Comparison of ENCODE assay signal across 8 mouse cellular contexts in the genomic region with DNA sequence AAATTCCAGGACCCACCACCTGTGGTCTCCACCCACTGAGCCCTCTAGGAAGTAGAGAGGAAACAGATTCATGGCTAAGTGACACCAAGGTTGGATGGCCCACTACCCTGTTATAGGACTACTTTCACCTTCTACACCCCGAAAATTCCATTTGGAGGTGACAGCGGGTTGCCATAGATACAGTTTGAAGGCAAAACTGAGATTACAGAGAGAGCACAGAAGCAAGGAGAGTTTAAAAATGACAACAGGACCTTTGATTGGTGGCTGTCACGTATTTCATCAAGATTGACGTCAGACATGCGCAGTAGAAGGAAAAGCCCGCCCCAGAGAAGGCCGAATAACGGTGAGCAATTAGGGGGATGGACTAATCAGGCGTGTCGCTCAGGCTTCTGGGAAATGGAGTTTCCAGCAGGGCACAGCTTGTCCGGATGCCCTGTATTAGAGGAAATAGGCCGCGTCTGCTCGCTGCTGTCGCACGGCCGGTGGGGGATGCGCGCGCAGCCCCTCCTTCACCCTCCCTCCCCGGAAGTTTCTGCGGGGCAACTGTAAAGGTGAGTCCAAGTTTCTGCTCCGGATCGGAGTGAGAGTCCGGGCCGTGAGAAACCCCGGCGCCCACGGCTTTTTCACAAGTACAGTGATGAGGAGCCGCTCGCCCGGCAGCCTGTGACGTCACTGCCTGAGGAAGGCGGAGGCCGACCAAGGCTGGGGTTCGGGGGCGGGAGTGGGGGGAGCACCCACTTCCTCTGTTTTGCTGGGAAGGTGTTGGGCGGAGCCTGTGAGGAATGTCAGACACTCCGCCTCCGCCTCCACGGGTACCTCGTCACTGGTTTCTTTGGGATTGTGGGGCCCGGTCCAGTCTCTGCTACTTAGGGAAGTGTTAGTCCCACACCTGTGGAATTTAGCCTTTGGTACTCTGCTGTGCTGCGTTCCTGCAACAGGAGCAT. TPM values are rescaled to one million over a fixed set of nuclear protein-coding genes. Genes with fewer than 3 reads are reported as not detected.
A peak's percentile ranks its signal among the peaks of the same experiment; 100 is the strongest.
DNase-seq lines count a peak whose midpoint lies in the region; ATAC-seq and TF ChIP-seq lines count a peak whose summit lies in the region.

Vrk3 (plus strand) TSS at position 313 of the 944 bp plus-strand sequence.

- H3K4me2 ChIP-seq in lung, postnatal 0 days (replicated peaks; ENCODE audit: low read depth, low read length) = peak within 1 kb of the TSS; percentile 62

- DNase-seq in MN1 (ENCODE audit: low spot score) = peak; percentile 96
- peak; percentile 98 for DNase-seq in cerebellum, adult 9-10 months
- DNase-seq in hindbrain, embryonic 10.5 days (ENCODE audit: low spot score) = peak; percentile 95
- peak; percentile 98 for DNase-seq in layer of hippocampus, adult 9-11 months
- peak; percentile 100 for DNase-seq in lung, postnatal 0 days (ENCODE audit: low spot score)
- DNase-seq in ovary, postnatal 14 days (ENCODE audit: low spot score) = peak; percentile 82
- peak; percentile 92 for DNase-seq in thymus, postnatal 14 days

- TF ChIP-seq CTCF in lung, postnatal 0 days (IDR thresholded peaks at IDR 0.05) = 0 out of 2 replicates have a peak, but pooled peaks have one; percentile 1

- peak; percentile 92 for ATAC-seq in frontal cortex, adult (ENCODE audit: low TSS enrichment)
- peak; percentile 98 for ATAC-seq in lung, postnatal 0 days

- peak within 1 kb of the TSS; percentile 91 for H3K27ac ChIP-seq in hindbrain, embryonic 10.5 days
- H3K27ac ChIP-seq in lung, postnatal 0 days (ENCODE audit: low read length) = peak within 1 kb of the TSS; percentile 93

- peaks cover 36% of the 10 kb centered on the region for H3K4me1 ChIP-seq in hindbrain, embryonic 10.5 days (replicated peaks)
- peaks cover 5% of the 10 kb centered on the region; the same call in 1 of the 2 replicates for H3K4me1 ChIP-seq in lung, postnatal 0 days (ENCODE audit: insufficient read depth, low read depth, low read length)

- no peaks in the 10 kb centered on the region for H3K9me3 ChIP-seq in hindbrain, embryonic 10.5 days
- no peaks in the 10 kb centered on the region for H3K9me3 ChIP-seq in lung, postnatal 0 days (ENCODE audit: low read length)

- H3K36me3 ChIP-seq in hindbrain, embryonic 10.5 days = peaks cover 16% of the 10 kb centered on the region
- peaks cover 5% of the 10 kb centered on the region; the same call in 1 of the 2 replicates for H3K36me3 ChIP-seq in lung, postnatal 0 days (ENCODE audit: insufficient read depth, low read length)

- H3K4me3 ChIP-seq in hindbrain, embryonic 10.5 days = peak within 1 kb of the TSS; percentile 75
- peak within 1 kb of the TSS; percentile 69 for H3K4me3 ChIP-seq in lung, postnatal 0 days (ENCODE audit: low read depth, low read length)

- peak within 1 kb of the TSS; percentile 66 for H3K9ac ChIP-seq in lung, postnatal 0 days (replicated peaks; ENCODE audit: low read depth)

- no peaks in the 10 kb centered on the region for H3K27me3 ChIP-seq in hindbrain, embryonic 10.5 days (ENCODE audit: insufficient read depth, poor library complexity, severe bottlenecking)
- no peaks in the 10 kb centered on the region for H3K27me3 ChIP-seq in lung, postnatal 0 days (replicated peaks; ENCODE audit: insufficient read depth, low read length)

- under 1% methylated on average over 44 of the region's 44 CpGs for WGBS in hindbrain, embryonic 10.5 days
- under 1% methylated on average over 44 of the region's 44 CpGs for WGBS in lung, postnatal 0 days

- peak; percentile 39 for TF ChIP-seq EP300 in lung, postnatal 0 days (IDR thresholded peaks at IDR 0.05)

RNA-seq across cellular contexts. Expression of gene Vrk3, which starts in this region (rescaled TPM):
- polyA plus RNA-seq in hindbrain, embryonic 10.5 days (2016; fragmentation: Nextera tagmentation; extraction: Ambion mirVana) = 45.3 and 46.6 TPM in 2 replicates
- polyA plus RNA-seq in lung, postnatal 0 days (2015; fragmentation: Nextera tagmentation; extraction: Ambion mirVana) = 45.1 and 48.3 TPM in 2 replicates

Comparison
In these comparisons a context has a peak if more than half of its experiments do, and no peak if none do; other contexts are left out.
1. Peak in every context shown above with its lines: DNase-seq, ATAC-seq, H3K4me3 ChIP-seq and H3K27ac ChIP-seq.